In genomic region chr8:117262685-117263084, GRCm38 (mm10) we compare ENCODE assay signal across 13 mouse cellular contexts. TPM values are rescaled to one million over a fixed set of nuclear protein-coding genes. Genes with fewer than 3 reads are reported as not detected.
DNase-seq lines count a peak whose midpoint lies in the region; ATAC-seq lines count a peak whose summit lies in the region.
"Had no signal": no experiment of that assay in that cellular context is flagged by ENCODE, and none has a peak within 500 bp of the region (broad histone marks: within the 10 kb centered on the region; RNA-seq: fewer than 3 reads in every experiment).

No protein-coding gene starts in this region.

- no peaks in the 10 kb centered on the region for H3K36me3 ChIP-seq in hindbrain, embryonic 13.5 days
- H3K36me3 ChIP-seq in hindbrain, embryonic 10.5 days = 0 out of 2 replicates have a peak, but pooled peaks cover 2% of the 10 kb centered on the region

- H3K9me3 ChIP-seq in hindbrain, embryonic 13.5 days = no peaks in the 10 kb centered on the region
- no peaks in the 10 kb centered on the region for H3K9me3 ChIP-seq in hindbrain, embryonic 10.5 days
- H3K9me3 ChIP-seq: midbrain, embryonic 10.5 days had no signal

- peak overlapping the region; percentile 1; the same call in 1 of the 2 replicates for H3K4me2 ChIP-seq in hindbrain, embryonic 13.5 days
- H3K4me2 ChIP-seq: heart, embryonic 11.5 days had no signal

- ATAC-seq in hindbrain, embryonic 13.5 days (ENCODE audit: low FRiP score) = no peak
- peak; percentile 15 for ATAC-seq in inflammation-experienced regulatory T-cells, adult 6 months
- ATAC-seq in megakaryocyte, adult 5-6 weeks (ENCODE audit: poor library complexity, severe bottlenecking) = peak; percentile 47
- ATAC-seq: forebrain, embryonic 14.5 days had no signal

- DNase-seq in hindbrain, embryonic 10.5 days (ENCODE audit: low spot score) = no peak
- peak; percentile 60 for DNase-seq in CD4-positive, CD25-positive, alpha-beta regulatory T cell, adult 2 months (ENCODE audit: low read depth, low spot score)
- no peak for DNase-seq in B cell, adult 2 months
- no peak for DNase-seq in ovary, postnatal 14 days (ENCODE audit: low spot score)
- DNase-seq in thymus, postnatal 0 days (ENCODE audit: low spot score) = no peak
- DNase-seq: cerebellum, postnatal 36 days; gastrocnemius, postnatal 14 days had no signal

- 72% methylated on average over 8 of the region's 8 CpGs for WGBS in hindbrain, embryonic 13.5 days
- WGBS in hindbrain, embryonic 10.5 days = 74% methylated on average over 8 of the region's 8 CpGs

- H3K27me3 ChIP-seq in hindbrain, embryonic 13.5 days = no peaks in the 10 kb centered on the region
- no peaks in the 10 kb centered on the region for H3K27me3 ChIP-seq in hindbrain, embryonic 10.5 days (ENCODE audit: insufficient read depth, poor library complexity, severe bottlenecking)

- no peak overlapping the region for H3K9ac ChIP-seq in hindbrain, embryonic 13.5 days

- no peak overlapping the region for H3K27ac ChIP-seq in hindbrain, embryonic 13.5 days
- no peak overlapping the region for H3K27ac ChIP-seq in hindbrain, embryonic 10.5 days
- H3K27ac ChIP-seq: midbrain, embryonic 10.5 days had no signal

- H3K4me1 ChIP-seq in hindbrain, embryonic 13.5 days (replicated peaks) = peaks cover 77% of the 10 kb centered on the region
- H3K4me1 ChIP-seq in hindbrain, embryonic 10.5 days (replicated peaks) = peaks cover 67% of the 10 kb centered on the region

- no peak overlapping the region for H3K4me3 ChIP-seq in hindbrain, embryonic 13.5 days
- H3K4me3 ChIP-seq in hindbrain, embryonic 10.5 days = no peak overlapping the region
- H3K4me3 ChIP-seq: midbrain, embryonic 10.5 days had no signal

RNA-seq across cellular contexts. Expression of gene Cmip, which starts 5.8 kb away (rescaled TPM):
- polyA plus RNA-seq in hindbrain, embryonic 13.5 days (2015; fragmentation: Nextera tagmentation; extraction: Ambion mirVana) = 87.3 and 90.2 TPM in 2 replicates
- polyA plus RNA-seq in hindbrain, embryonic 10.5 days (2016; fragmentation: Nextera tagmentation; extraction: Ambion mirVana) = 10.6 and 14.0 TPM in 2 replicates
- polyA plus RNA-seq in inflammation-experienced regulatory T-cells, adult 6 months (2017; shearing (Covaris generic)) = 10 to 100 TPM; 23.9 to 28.7 (median 25.5) TPM
- total RNA-seq in megakaryocyte, adult 5-6 weeks (2015) = 58.4 and 60.3 TPM in 2 replicates
- total RNA-seq in megakaryocyte, adult 5-6 weeks (2017) = 22.7 and 26.5 TPM in 2 replicates
- polyA plus RNA-seq in thymus, postnatal 0 days (2015; fragmentation: Nextera tagmentation; extraction: Ambion mirVana) = 31.9 and 39.9 TPM in 2 replicates
